Mouse (Mus musculus): ENCODE results near the gene Serbp1. TPM values are rescaled to one million over a fixed set of nuclear protein-coding genes. Genes with fewer than 3 reads are reported as not detected.
"Not testable (repeated sequence)": the region's sequence is repeated elsewhere in the genome, so short reads cannot be mapped to it uniquely, and the experiment has no call there.

Gene Serbp1
- 100 to 1,000 TPM; 227 to 243 TPM for total RNA-seq (2021)
- long read RNA-seq, experiment 1, full-length matches to known transcripts: 112 of 116 reads
- long read RNA-seq, experiment 1, partial matches to known transcripts: 2 of 116 reads
- long read RNA-seq, experiment 1, other reads (novel, unspliced or antisense): 2 of 116 reads
- long read RNA-seq, experiment 2, full-length matches to known transcripts: 151 of 159 reads
- long read RNA-seq, experiment 2, partial matches to known transcripts: 6 of 159 reads
- long read RNA-seq, experiment 2, other reads (novel, unspliced or antisense): 2 of 159 reads

- DNase-seq (ENCODE audit: low spot score in 2 of 2): no peak
Measured at GRCm38 (mm10) chr6:67237977-67238376, at the start of gene Serbp1. Serbp1 (plus strand) TSS chr6:67238176.

- DNase-seq (ENCODE audit: low spot score in 2 of 2): no peak
Measured at GRCm38 (mm10) chr6:67193591-67193990, 44.4 kb upstream of the Serbp1 start.

GRCm38 (mm10) chr6:67194606-67195005 is 43.4 kb upstream of the Serbp1 start:
- no peak for DNase-seq (ENCODE audit: low spot score in 2 of 2)

GRCm38 (mm10) chr6:67195148-67195611 is 42.8 kb upstream of the Serbp1 start:
- DNase-seq (ENCODE audit: low spot score in 2 of 2): no peak

GRCm38 (mm10) chr6:67196821-67197220 is 41.2 kb upstream of the Serbp1 start:
- DNase-seq (ENCODE audit: low spot score in 2 of 2): no peak

- DNase-seq (ENCODE audit: low spot score in 2 of 2): peak in 1 of 2 experiments; percentile 43
Measured at GRCm38 (mm10) chr6:67198085-67198484, 39.9 kb upstream of the Serbp1 start.

- peak; percentile 28 to 52 for DNase-seq (ENCODE audit: low spot score in 2 of 2)
Measured at GRCm38 (mm10) chr6:67200715-67201322, 37.2 kb upstream of the Serbp1 start.

GRCm38 (mm10) chr6:67205081-67206037 is 32.6 kb upstream of the Serbp1 start:
- no peak for DNase-seq (ENCODE audit: low spot score in 2 of 2)

GRCm38 (mm10) chr6:67212362-67212761 is 25.6 kb upstream of the Serbp1 start:
- no peak for DNase-seq (ENCODE audit: low spot score in 2 of 2)

- DNase-seq (ENCODE audit: low spot score in 2 of 2): no peak
Measured at GRCm38 (mm10) chr6:67213429-67214098, 24.4 kb upstream of the Serbp1 start.

GRCm38 (mm10) chr6:67217402-67217801 is 20.6 kb upstream of the Serbp1 start:
- no peak for DNase-seq (ENCODE audit: low spot score in 2 of 2)

GRCm38 (mm10) chr6:67217846-67218245 is 20.1 kb upstream of the Serbp1 start:
- DNase-seq (ENCODE audit: low spot score in 2 of 2): no peak

- DNase-seq (ENCODE audit: low spot score in 2 of 2): no peak
Measured at GRCm38 (mm10) chr6:67218566-67218965, 19.4 kb upstream of the Serbp1 start.

- not testable (repeated sequence) for DNase-seq (ENCODE audit: low spot score in 2 of 2)
Measured at GRCm38 (mm10) chr6:67219931-67220330, 18.0 kb upstream of the Serbp1 start.

GRCm38 (mm10) chr6:67220731-67221130 is 17.2 kb upstream of the Serbp1 start:
- DNase-seq (ENCODE audit: low spot score in 2 of 2): no peak

- DNase-seq (ENCODE audit: low spot score in 2 of 2): no peak
Measured at GRCm38 (mm10) chr6:67223082-67223481, 14.9 kb upstream of the Serbp1 start.

GRCm38 (mm10) chr6:67223499-67223898 is 14.5 kb upstream of the Serbp1 start:
- DNase-seq (ENCODE audit: low spot score in 2 of 2): no peak

GRCm38 (mm10) chr6:67226286-67226685 is 11.7 kb upstream of the Serbp1 start:
- no peak for DNase-seq (ENCODE audit: low spot score in 2 of 2)

- peak; percentile 2 to 17 for DNase-seq (ENCODE audit: low spot score in 2 of 2)
Measured at GRCm38 (mm10) chr6:67228459-67229107, 9.4 kb upstream of the Serbp1 start.

GRCm38 (mm10) chr6:67229521-67229920 is 8.5 kb upstream of the Serbp1 start:
- DNase-seq (ENCODE audit: low spot score in 2 of 2): no peak
